Mouse (Mus musculus) MEL (cell line): Measurements from ENCODE around the gene Tlr6. TPM values are rescaled to one million over a fixed set of nuclear protein-coding genes. Genes with fewer than 3 reads are reported as not detected.
A peak's percentile ranks its signal among the peaks of the same experiment; 100 is the strongest.

Experiments used
- DNase-seq: peaks from one replicate; pipeline ENCODE4 v3.0.0; 2011; ENCODE audit warnings: low read depth, low spot score
- H3K27ac ChIP-seq: 2 replicates; pipeline ENCODE4 v1.5.1; 2012; ENCODE audit warnings: low read depth, mild to moderate bottlenecking, control low read depth, low read length, moderate library complexity; ENCODE audit not compliant: control insufficient read depth
- H3K27me3 ChIP-seq, 2 experiments: fragments of 150-350 bp in 1 of 2; sonication (generic) in 1 of 2; 2 replicates each; pipeline ENCODE4 v1.6.1; 2012; ENCODE audit warnings: low read length in 2 of 2, mild to moderate bottlenecking in 2 of 2, improper control_type of control experiment in 1 of 2, moderate library complexity in 1 of 2; ENCODE audit not compliant: insufficient read depth in 2 of 2, control insufficient read depth in 1 of 2
- H3K36me3 ChIP-seq, 2 experiments: 2 replicates each; pipeline ENCODE4 v1.6.1; 2012 to 2014; ENCODE audit warnings: low read length in 2 of 2, improper control_type of control experiment in 1 of 2, inconsistent platforms in 1 of 2, mild to moderate bottlenecking in 1 of 2; ENCODE audit not compliant: insufficient read depth in 2 of 2, control insufficient read depth in 1 of 2
- H3K4me1 ChIP-seq, 2 experiments: fragments of 150-350 bp in 1 of 2; sonication (generic) in 1 of 2; 2 replicates each; pipeline ENCODE4 v1.6.1; 2012; ENCODE audit warnings: low read length in 2 of 2, improper control_type of control experiment in 1 of 2, mild to moderate bottlenecking in 1 of 2; ENCODE audit not compliant: insufficient read depth in 2 of 2, control insufficient read depth in 1 of 2
- H3K4me3 ChIP-seq, 2 experiments: fragments of 150-350 bp in 1 of 2; sonication (generic) in 1 of 2; 2 replicates each; pipeline ENCODE4 v1.5.1; 2012; ENCODE audit warnings: low read depth in 2 of 2, low read length in 2 of 2, mild to moderate bottlenecking in 2 of 2, moderate library complexity in 2 of 2, control low read depth in 1 of 2, improper control_type of control experiment in 1 of 2; ENCODE audit not compliant: control insufficient read depth in 1 of 2, insufficient read depth in 1 of 2
- H3K79me2 ChIP-seq: 2 replicates; pipeline ENCODE4 v1.6.1; 2012; ENCODE audit warnings: mild to moderate bottlenecking, low read length, moderate library complexity; ENCODE audit not compliant: control insufficient read depth, poor library complexity, insufficient read depth
- H3K9ac ChIP-seq: 2 replicates; pipeline ENCODE4 v1.6.1; 2012; ENCODE audit warnings: low read depth, mild to moderate bottlenecking, control low read depth, low read length, moderate library complexity; ENCODE audit not compliant: control insufficient read depth, poor library complexity, severe bottlenecking
- H3K9me3 ChIP-seq: fragments of 150-350 bp; sonication (generic); replicated peaks from 2 replicates; pipeline ENCODE4 v1.6.1; 2012; ENCODE audit warnings: mild to moderate bottlenecking, low read length, improper control_type of control experiment, moderate library complexity; ENCODE audit not compliant: insufficient read depth
- CTCF ChIP-seq, 3 experiments: IDR thresholded peaks in 2 of 3; conservative IDR thresholded peaks in 1 of 3; 2 replicates each; pipeline ENCODE4 v1.5.1; 2011 to 2012; ENCODE audit warnings: low read length in 3 of 3, low read depth in 2 of 3, mild to moderate bottlenecking in 2 of 3, improper control_type of control experiment in 1 of 3, inconsistent platforms in 1 of 3, mixed read lengths in 1 of 3, moderate library complexity in 1 of 3; ENCODE audit not compliant: control insufficient read depth in 1 of 3, insufficient read depth in 1 of 3, poor library complexity in 1 of 3, severe bottlenecking in 1 of 3
- E2F4 ChIP-seq: IDR thresholded peaks from 2 replicates; pipeline ENCODE4 v1.6.1; 2011; ENCODE audit warnings: low read depth, low read length, improper control_type of control experiment, borderline replicate concordance
- ELF1 ChIP-seq: IDR thresholded peaks from 2 replicates; pipeline ENCODE4 v1.6.1; 2014; ENCODE audit warnings: low read depth, mild to moderate bottlenecking, inconsistent platforms, low read length, improper control_type of control experiment, moderate library complexity
- ETS1 ChIP-seq: IDR thresholded peaks from 2 replicates; pipeline ENCODE4 v1.6.1; 2012; ENCODE audit warnings: low read depth, mild to moderate bottlenecking, inconsistent platforms, low read length, improper control_type of control experiment, moderate library complexity
- GATA1 ChIP-seq: IDR thresholded peaks from 2 replicates; pipeline ENCODE4 v1.6.1; 2011; ENCODE audit warnings: low read depth, low read length, improper control_type of control experiment
- MYB ChIP-seq: IDR thresholded peaks from 2 replicates; pipeline ENCODE4 v1.6.1; 2011; ENCODE audit warnings: mild to moderate bottlenecking, low read depth, low read length, improper control_type of control experiment
- MYC ChIP-seq: IDR thresholded peaks from 2 replicates; pipeline ENCODE4 v1.6.1; 2011; ENCODE audit warnings: low read depth, mild to moderate bottlenecking, low read length, improper control_type of control experiment, moderate library complexity
- NELFE ChIP-seq: IDR thresholded peaks from 2 replicates; pipeline ENCODE4 v1.6.1; 2011; ENCODE audit warnings: low read depth, low read length, improper control_type of control experiment
- NRF1 ChIP-seq: IDR thresholded peaks from 2 replicates; pipeline ENCODE4 v1.6.1; 2014; ENCODE audit warnings: low read depth, mild to moderate bottlenecking, inconsistent platforms, low read length, improper control_type of control experiment, moderate library complexity; ENCODE audit not compliant: poor library complexity, insufficient read depth, severe bottlenecking
- POLR2A ChIP-seq, 2 experiments: IDR thresholded peaks; 2 replicates each; pipeline ENCODE4 v1.6.1; 2011 to 2012; ENCODE audit warnings: low read length in 2 of 2, mild to moderate bottlenecking in 2 of 2, control low read depth in 1 of 2, improper control_type of control experiment in 1 of 2, low read depth in 1 of 2, moderate library complexity in 1 of 2; ENCODE audit not compliant: control insufficient read depth in 1 of 2, insufficient read depth in 1 of 2, poor library complexity in 1 of 2
- POLR2AphosphoS5 ChIP-seq: IDR thresholded peaks from 2 replicates; pipeline ENCODE4 v1.6.1; 2012; ENCODE audit warnings: low read depth, borderline replicate concordance, mild to moderate bottlenecking, inconsistent platforms, low read length, moderate library complexity, mixed read lengths
- RAD21 ChIP-seq: IDR thresholded peaks from 2 replicates; pipeline ENCODE4 v1.6.1; 2011; ENCODE audit warnings: mild to moderate bottlenecking, low read depth, low read length, improper control_type of control experiment
- RCOR1 ChIP-seq: IDR thresholded peaks from 2 replicates; pipeline ENCODE4 v1.6.1; 2012; ENCODE audit warnings: low read depth, mild to moderate bottlenecking, inconsistent platforms, low read length, improper control_type of control experiment
- SIN3A ChIP-seq: IDR thresholded peaks from 2 replicates; pipeline ENCODE4 v1.6.1; 2012; ENCODE audit warnings: low read length, improper control_type of control experiment, inconsistent platforms
- TAL1 ChIP-seq: IDR thresholded peaks from 2 replicates; pipeline ENCODE4 v1.6.1; 2012; ENCODE audit warnings: mild to moderate bottlenecking, inconsistent platforms, low read length, moderate library complexity, mixed read lengths
- TCF12 ChIP-seq: IDR thresholded peaks from 2 replicates; pipeline ENCODE4 v1.6.1; 2014; ENCODE audit warnings: low read depth, mild to moderate bottlenecking, inconsistent platforms, low read length, improper control_type of control experiment, moderate library complexity
- UBTF ChIP-seq: IDR thresholded peaks from 2 replicates; pipeline ENCODE4 v1.6.1; 2012; ENCODE audit warnings: low read depth, mild to moderate bottlenecking, inconsistent platforms, low read length, improper control_type of control experiment, moderate library complexity, borderline replicate concordance; ENCODE audit not compliant: insufficient read depth
- USF2 ChIP-seq, 2 experiments: IDR thresholded peaks; 2 replicates each; pipeline ENCODE4 v1.6.1; 2011 to 2012; ENCODE audit warnings: improper control_type of control experiment in 2 of 2, low read length in 2 of 2, borderline replicate concordance in 1 of 2, inconsistent platforms in 1 of 2, low read depth in 1 of 2, mild to moderate bottlenecking in 1 of 2; ENCODE audit not compliant: insufficient read depth in 1 of 2
- ZMIZ1 ChIP-seq: IDR thresholded peaks from 2 replicates; pipeline ENCODE4 v1.6.1; 2012; ENCODE audit warnings: low read depth, mild to moderate bottlenecking, inconsistent platforms, low read length, improper control_type of control experiment, moderate library complexity
- ZNF384 ChIP-seq: IDR thresholded peaks from 2 replicates; pipeline ENCODE4 v1.6.1; 2012; ENCODE audit warnings: low read depth, mild to moderate bottlenecking, inconsistent platforms, low read length, improper control_type of control experiment
- polyA plus RNA-seq, 2 experiments: library from polyadenylated mRNA; stranded (reverse) in 1 of 2; unstranded in 1 of 2; fragments of >175 nt in 1 of 2; fragments of >200 nt in 1 of 2; gene quantifications; 2 replicates each; pipeline versions ENCODE4 v1.2.1 to v1.2.4; 2012; ENCODE audit warnings: low replicate concordance in 2 of 2, low read depth in 1 of 2; ENCODE audit not compliant: insufficient read length in 2 of 2, insufficient read depth in 1 of 2, missing spikeins in 1 of 2
- total RNA-seq: library from RNA; depleted of rRNA; stranded (reverse); fragments of 300-350 nt; gene quantifications from 2 replicates; pipeline ENCODE4 v1.2.3, GENCODE M21; 2012

Gene Tlr6
- total and polyA plus RNA-seq, 3 experiments: 0.19 to 0.36 TPM; not detected in 1

- H3K4me3 ChIP-seq: no peak overlapping the region
- no peak for TF ChIP-seq ZMIZ1
- no peak for TF ChIP-seq SIN3A
- TF ChIP-seq UBTF: no peak
- no peak for TF ChIP-seq USF2 (IDR thresholded peaks at IDR 0.05; ENCODE audit: borderline replicate concordance in 1 of 2, insufficient read depth in 1 of 2, low read depth in 1 of 2, low read length in 2 of 2)
- no peak for TF ChIP-seq GATA1
- TF ChIP-seq ZNF384: no peak
- no peak for TF ChIP-seq RAD21
- no peak for TF ChIP-seq RCOR1
- no peak for TF ChIP-seq TAL1
- no peak for TF ChIP-seq NRF1
- TF ChIP-seq TCF12: no peak
- TF ChIP-seq MYB: no peak
- no peak for TF ChIP-seq ETS1
- no peak for TF ChIP-seq E2F4
- no peak for TF ChIP-seq ELF1
- TF ChIP-seq NELFE: no peak
- TF ChIP-seq, all 39 proteins: peak for 0
- Histone ChIP-seq H3K4me1 (no peaks in the 10 kb centered on the region), H3K36me3 (no peaks in the 10 kb centered on the region), H3K9me3 (no peaks in the 10 kb centered on the region), H3K27me3 (peaks cover 3 to 9% of the 10 kb centered on the region in 2 experiments), H3K9ac (no peak overlapping the region), H3K79me2 (no peaks in the 10 kb centered on the region; the same call in 1 of the 2 replicates), H3K27ac (no peak overlapping the region)
- DNase-seq: no peak
Measured at GRCm38 (mm10) chr5:64975121-64975520, 15.2 kb upstream of the Tlr6 start.

GRCm38 (mm10) chr5:64969861-64970771, 10.2 kb upstream of the Tlr6 start, which contains the start of gene Fam114a1:
TSS of gene Fam114a1 (plus strand) at chr5:64970071.
- H3K27me3 ChIP-seq: peaks cover 11 to 12% of the 10 kb centered on the region in 2 experiments
- no peaks in the 10 kb centered on the region for H3K4me1 ChIP-seq
- H3K27ac ChIP-seq: no peak within 1 kb of the TSS
- peak within 1 kb of the TSS; percentile 63 for H3K9ac ChIP-seq
- TF ChIP-seq RCOR1: no peak
- no peak for TF ChIP-seq CTCF (IDR thresholded peaks at IDR 0.05 in 2 of 3, conservative IDR thresholded peaks at IDR 0.05 in 1 of 3; ENCODE audit: control insufficient read depth in 1 of 3, insufficient read depth in 1 of 3, low read depth in 2 of 3, low read length in 3 of 3, poor library complexity in 1 of 3, severe bottlenecking in 1 of 3)
- TF ChIP-seq TCF12: no peak
- no peak for TF ChIP-seq MYC
- TF ChIP-seq POLR2AphosphoS5: no peak
- TF ChIP-seq POLR2A (IDR thresholded peaks at IDR 0.05; ENCODE audit: control insufficient read depth in 1 of 2, insufficient read depth in 1 of 2, low read depth in 1 of 2, low read length in 2 of 2, poor library complexity in 1 of 2): no peak
- TF ChIP-seq NELFE: no peak
- no peak for TF ChIP-seq USF2 (IDR thresholded peaks at IDR 0.05; ENCODE audit: borderline replicate concordance in 1 of 2, insufficient read depth in 1 of 2, low read depth in 1 of 2, low read length in 2 of 2)
- no peak for TF ChIP-seq ELF1
- peak within 1 kb of the TSS; percentile 74 to 80 for H3K4me3 ChIP-seq
- no peaks in the 10 kb centered on the region for H3K36me3 ChIP-seq
- H3K79me2 ChIP-seq: no peaks in the 10 kb centered on the region; the same call in 1 of the 2 replicates
- no peaks in the 10 kb centered on the region for H3K9me3 ChIP-seq
- peak; percentile 38 for DNase-seq
